Mouse (Mus musculus) heart, postnatal 0 days (tissue): ENCODE measurements around the gene Hist1h3e.

Experiments used
- CTCF ChIP-seq: IDR thresholded peaks from 2 replicates; pipeline ENCODE4 v1.5.1; 2016; ENCODE audit warnings: antibody characterized with exemption, control low read depth, low read depth
- EP300 ChIP-seq: IDR thresholded peaks from 2 replicates; pipeline ENCODE4 v1.6.1; 2016; ENCODE audit warnings: antibody characterized with exemption, low read depth

DNA sequence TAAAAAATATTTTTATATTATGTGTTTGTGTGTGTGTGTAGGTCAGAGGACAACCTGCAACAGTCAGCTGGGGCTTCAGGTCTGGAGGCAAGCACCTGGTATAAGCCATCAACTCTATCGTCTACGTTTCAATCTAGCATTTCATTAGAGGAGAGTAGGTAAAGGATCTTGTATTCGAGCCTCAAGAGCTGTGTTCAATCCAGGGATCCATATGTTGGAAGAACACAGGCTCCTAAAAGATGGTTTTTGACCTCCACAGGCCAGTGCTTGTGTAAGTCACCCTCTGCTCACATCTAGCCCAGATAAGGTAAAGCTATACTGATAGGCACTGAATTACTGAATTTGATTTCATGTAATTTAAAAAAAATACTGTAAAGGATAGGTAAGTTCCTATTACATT is 5.3 kb downstream of the Hist1h3e start:
- TF ChIP-seq CTCF (no peak), EP300 (no peak)
